Mouse (Mus musculus) hindbrain, embryonic 10.5 days (tissue): ENCODE results near the gene Hbb-bt. TPM values are rescaled to one million over a fixed set of nuclear protein-coding genes. Genes with fewer than 3 reads are reported as not detected.
"Not testable (repeated sequence)": the region's sequence is repeated elsewhere in the genome, so short reads cannot be mapped to it uniquely, and the experiment has no call there.

Source experiments
- DNase-seq: peaks from one replicate; pipeline ENCODE4 v3.0.0-alpha.2; 2017; ENCODE audit warnings: low spot score
- H3K27ac ChIP-seq: fragments of 300-500 bp; sonication (generic); 2 replicates; pipeline ENCODE4 v1.5.1; 2016; ENCODE audit warnings: mild to moderate bottlenecking, moderate library complexity
- H3K27me3 ChIP-seq: fragments of 300-500 bp; sonication (generic); 2 replicates; pipeline ENCODE4 v1.6.1; 2016; ENCODE audit warnings: mild to moderate bottlenecking; ENCODE audit not compliant: poor library complexity, insufficient read depth, severe bottlenecking
- H3K36me3 ChIP-seq: fragments of 300-500 bp; sonication (generic); 2 replicates; pipeline ENCODE4 v1.6.1; 2016; ENCODE audit warnings: mild to moderate bottlenecking, moderate library complexity
- H3K4me1 ChIP-seq: fragments of 300-500 bp; sonication (generic); replicated peaks from 2 replicates; pipeline ENCODE4 v1.6.1; 2016; ENCODE audit warnings: mild to moderate bottlenecking
- H3K4me3 ChIP-seq: fragments of 300-500 bp; sonication (generic); 2 replicates; pipeline ENCODE4 v1.5.1; 2016; ENCODE audit warnings: mild to moderate bottlenecking, moderate library complexity
- H3K9me3 ChIP-seq: fragments of 300-500 bp; sonication (generic); 2 replicates; pipeline ENCODE4 v1.6.1; 2016; ENCODE audit warnings: mild to moderate bottlenecking, moderate library complexity
- WGBS: fragments of 180-500 bp; shearing (Covaris S2); methylation state at CpG from one replicate; pipeline ENCODE4 v1.1.7; 2016; 5-methylcytosine and 5-hydroxymethylcytosine counted together
- polyA plus RNA-seq: library from polyadenylated mRNA; unstranded; fragments of >200 nt; fragmentation: Nextera tagmentation; extraction: Ambion mirVana; gene quantifications from 2 replicates; pipeline ENCODE4 v1.2.1, GENCODE M21; 2016

The Hbb-bt gene
- polyA plus RNA-seq, 1 experiment from 2014 or later = 377 TPM

DNA sequence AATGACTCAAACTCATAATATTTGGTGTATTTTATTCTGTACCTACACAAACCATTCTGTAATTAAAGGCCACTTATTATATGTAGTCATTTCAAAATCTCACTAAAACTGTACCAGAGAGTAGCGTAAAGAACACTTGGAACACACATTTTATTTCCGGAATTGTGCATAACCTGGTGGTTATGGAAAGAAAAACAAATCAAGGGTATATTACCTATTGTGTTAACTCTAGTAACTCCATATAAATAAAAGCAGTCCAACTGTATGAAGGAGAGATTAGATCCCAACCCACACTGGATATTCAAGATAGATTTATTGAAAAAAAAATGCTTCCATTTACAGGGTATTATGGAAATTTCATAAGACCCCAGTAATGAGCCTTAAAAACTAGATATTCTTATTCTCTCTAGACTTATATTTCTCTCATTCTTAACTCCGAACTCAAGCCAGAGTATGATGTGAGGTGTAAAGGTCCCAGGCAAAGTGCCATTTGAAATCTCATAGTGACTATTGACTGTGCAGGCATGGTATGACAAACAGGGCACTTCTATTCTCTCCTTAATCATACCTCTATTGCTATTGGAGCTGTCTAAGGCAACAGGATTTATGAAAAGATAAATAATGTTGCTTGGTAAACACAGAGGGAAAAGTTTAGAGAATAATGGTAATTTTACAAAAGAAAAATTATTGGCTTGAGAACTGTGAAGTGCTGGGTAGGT is 11.9 kb upstream of the Hbb-bt start:
- 91% methylated on average over 3 of the region's 3 CpGs for WGBS

DNA sequence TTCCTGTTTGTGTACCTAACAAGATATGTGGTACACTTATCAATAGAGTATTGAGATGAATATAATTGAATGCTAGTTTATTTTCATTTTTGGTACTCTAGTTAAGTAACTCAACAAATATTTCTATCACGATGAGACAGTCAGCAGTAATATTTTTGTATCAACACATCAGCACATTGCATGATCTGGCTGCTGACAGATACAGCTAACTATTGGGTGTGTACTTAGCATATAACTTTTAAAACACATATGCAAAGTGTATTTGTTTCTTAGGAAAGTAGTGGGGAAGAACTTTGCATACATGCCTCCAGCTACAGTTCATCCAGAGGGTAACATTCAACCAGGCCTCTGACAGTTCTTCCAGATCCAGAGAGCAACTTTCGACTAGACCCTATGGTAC is 10.8 kb upstream of the Hbb-bt start:
- WGBS = 88% methylated on average over 2 of the region's 2 CpGs
- no peak for DNase-seq
- no peak overlapping the region for H3K27ac ChIP-seq
- H3K27me3 ChIP-seq = no peaks in the 10 kb centered on the region
- H3K9me3 ChIP-seq = no peaks in the 10 kb centered on the region
- no peak overlapping the region for H3K4me3 ChIP-seq
- no peaks in the 10 kb centered on the region for H3K4me1 ChIP-seq
- no peaks in the 10 kb centered on the region for H3K36me3 ChIP-seq

More for the DNA sequence above, 11.9 kb upstream of the Hbb-bt start:
- H3K4me3 ChIP-seq = no peak overlapping the region
- H3K36me3 ChIP-seq = no peaks in the 10 kb centered on the region
- H3K27me3 ChIP-seq = no peaks in the 10 kb centered on the region
- DNase-seq = no peak
- no peak overlapping the region for H3K27ac ChIP-seq
- no peaks in the 10 kb centered on the region for H3K9me3 ChIP-seq
- H3K4me1 ChIP-seq = no peaks in the 10 kb centered on the region

DNA sequence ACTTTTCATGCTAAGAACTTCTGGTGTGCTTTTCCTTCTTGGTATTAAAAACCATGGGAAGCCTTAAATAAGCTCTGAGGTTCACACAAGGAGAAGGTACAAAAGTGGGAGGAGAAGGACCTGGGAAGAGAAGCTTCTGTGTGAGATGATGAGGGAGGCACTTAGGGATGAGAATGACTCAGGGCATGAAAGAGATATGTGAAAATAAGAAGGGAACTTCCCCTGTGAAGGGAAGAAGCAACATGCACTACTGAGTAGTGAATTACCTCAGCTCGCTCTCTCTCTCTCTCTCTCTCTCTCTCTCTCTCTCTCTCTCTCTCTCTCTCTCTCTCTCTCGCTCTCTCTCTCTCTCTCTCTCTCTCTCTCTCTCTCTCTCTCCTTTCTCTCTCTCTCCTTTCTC is 1.3 kb upstream of the Hbb-bt start:
- H3K9me3 ChIP-seq, H3K27me3 ChIP-seq, H3K4me3 ChIP-seq, DNase-seq, H3K4me1 ChIP-seq, H3K27ac ChIP-seq, H3K36me3 ChIP-seq: not testable (repeated sequence)
- WGBS = 89% methylated on average over 1 of the region's 2 CpGs

DNA sequence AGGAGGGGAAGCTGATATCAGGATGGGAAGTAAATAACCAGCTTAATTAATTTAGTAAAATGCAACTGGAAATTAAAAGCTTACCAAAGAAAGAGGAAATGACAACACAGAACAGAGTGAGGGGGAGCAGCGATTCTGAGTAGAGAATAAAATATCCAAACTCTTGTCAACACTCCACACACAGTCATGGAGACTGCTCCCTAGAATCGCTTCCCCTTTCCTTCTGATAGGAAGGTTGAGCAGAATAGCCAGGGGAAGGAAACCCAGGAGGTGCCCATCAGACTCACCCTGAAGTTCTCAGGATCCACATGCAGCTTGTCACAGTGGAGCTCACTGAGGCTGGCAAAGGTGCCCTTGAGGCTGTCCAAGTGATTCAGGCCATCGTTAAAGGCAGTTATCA is 644 bp downstream of the Hbb-bt start:
- not testable (repeated sequence) for H3K27me3 ChIP-seq, H3K27ac ChIP-seq, H3K4me3 ChIP-seq, H3K36me3 ChIP-seq, H3K4me1 ChIP-seq, H3K9me3 ChIP-seq, DNase-seq
- WGBS = no CpG with 5 or more reads among the region's 3 CpGs

DNA sequence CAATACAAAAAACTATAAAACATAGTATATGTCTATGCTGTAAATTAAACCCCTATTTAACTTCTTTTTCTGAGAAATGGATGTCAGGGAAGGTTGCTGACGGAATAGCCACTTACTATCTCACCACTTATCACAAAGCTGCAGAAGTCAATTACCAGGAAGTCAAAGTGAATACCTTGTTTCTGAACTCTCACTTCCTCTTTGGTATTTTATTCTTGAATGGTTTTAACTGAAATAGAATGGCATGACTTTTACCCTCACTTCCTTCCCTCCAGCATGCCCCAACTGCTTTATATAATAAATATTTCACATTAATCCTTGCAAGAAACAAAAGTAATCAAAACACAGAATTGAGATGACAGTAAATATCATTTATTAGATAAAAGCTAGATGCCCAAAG is 1.6 kb downstream of the Hbb-bt start:
- H3K4me1 ChIP-seq = no peaks in the 10 kb centered on the region
- no peak for DNase-seq

DNA sequence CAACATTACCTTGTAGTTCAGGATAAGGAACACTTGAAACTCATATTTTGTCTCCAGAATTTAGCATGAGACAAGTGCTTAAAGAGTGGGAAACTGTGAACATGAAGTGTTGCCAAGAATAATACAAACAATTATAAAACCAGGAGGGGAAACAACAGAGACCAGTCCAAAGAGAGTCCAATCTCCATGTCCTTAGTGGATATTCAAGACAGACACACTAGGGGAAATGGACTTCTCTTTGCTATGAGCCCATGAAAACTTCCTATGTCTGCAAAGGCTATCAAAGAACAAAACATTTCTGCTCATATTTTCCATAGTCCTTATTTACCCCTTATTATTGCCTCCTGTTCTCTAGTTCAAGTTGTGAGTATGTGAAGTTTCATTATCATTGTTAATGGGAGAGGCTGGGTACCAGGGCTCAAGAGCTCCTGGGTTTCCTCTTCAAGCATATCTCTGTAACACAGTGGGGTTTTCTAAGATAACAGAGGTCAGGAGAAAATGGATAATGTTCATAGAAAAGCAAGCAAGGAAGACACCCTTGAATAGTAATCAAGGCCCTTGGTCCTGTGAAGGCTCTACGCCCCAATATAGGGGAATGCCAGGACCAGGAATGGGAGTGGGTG is 2.5 kb downstream of the Hbb-bt start:
- 89% methylated on average over 1 of the region's 1 CpGs for WGBS
- DNase-seq = no peak
- Histone ChIP-seq H3K9me3 (no peaks in the 10 kb centered on the region), H3K27ac (no peak overlapping the region), H3K4me3 (no peak overlapping the region), H3K27me3 (no peaks in the 10 kb centered on the region), H3K4me1 (no peaks in the 10 kb centered on the region), H3K36me3 (no peaks in the 10 kb centered on the region)

More for the DNA sequence above, 1.6 kb downstream of the Hbb-bt start:
- H3K9me3 ChIP-seq = no peaks in the 10 kb centered on the region
- H3K27me3 ChIP-seq = no peaks in the 10 kb centered on the region
- H3K27ac ChIP-seq = no peak overlapping the region
- no peaks in the 10 kb centered on the region for H3K36me3 ChIP-seq
- H3K4me3 ChIP-seq = no peak overlapping the region
- 82% methylated on average over 1 of the region's 1 CpGs for WGBS

DNA sequence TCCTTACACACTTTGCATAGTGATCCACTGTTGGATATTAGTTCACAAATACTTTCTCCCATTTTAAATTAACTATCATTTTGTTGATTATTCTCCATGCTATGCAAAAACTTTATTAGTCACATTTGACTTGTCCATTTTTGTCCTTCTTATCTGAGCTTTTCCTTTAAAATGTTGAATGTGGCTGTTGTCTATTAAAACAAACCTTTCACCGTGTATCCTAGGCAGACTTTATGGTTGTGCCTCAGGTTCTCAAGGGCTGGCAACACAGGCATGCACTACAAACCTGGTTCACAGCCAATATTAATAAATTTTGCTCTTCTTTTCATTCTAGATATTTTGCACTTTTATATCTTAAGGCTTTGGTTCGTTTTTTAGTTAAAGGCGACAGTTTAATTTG is 3.0 kb downstream of the Hbb-bt start:
- Histone ChIP-seq H3K4me3 (no peak overlapping the region), H3K4me1 (no peaks in the 10 kb centered on the region), H3K27me3 (no peaks in the 10 kb centered on the region), H3K27ac (no peak overlapping the region), H3K9me3 (no peaks in the 10 kb centered on the region), H3K36me3 (no peaks in the 10 kb centered on the region)
- 78% methylated on average over 3 of the region's 3 CpGs for WGBS
- DNase-seq = no peak

DNA sequence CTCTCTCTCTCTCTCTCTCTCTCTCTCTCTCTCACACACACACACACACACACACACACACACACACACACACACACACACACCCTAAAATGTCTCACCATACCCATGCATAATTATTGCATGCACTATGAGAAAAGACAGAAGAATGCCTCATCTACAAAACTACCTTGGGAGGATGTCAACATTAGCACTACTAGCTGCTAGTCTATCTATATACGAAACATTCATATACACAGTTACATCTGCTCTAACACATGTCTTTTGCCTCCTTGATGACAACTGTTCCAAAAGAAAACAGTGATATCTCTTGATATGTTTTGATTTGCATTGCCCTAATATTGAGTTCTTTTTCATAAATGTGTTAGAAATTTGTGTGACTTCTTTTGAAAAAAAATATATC is 3.5 kb downstream of the Hbb-bt start:
- H3K27me3 ChIP-seq = no peaks in the 10 kb centered on the region
- WGBS = 92% methylated on average over 1 of the region's 1 CpGs
- H3K27ac ChIP-seq = no peak overlapping the region
- no peak for DNase-seq
- no peak overlapping the region for H3K4me3 ChIP-seq
- no peaks in the 10 kb centered on the region for H3K9me3 ChIP-seq
- no peaks in the 10 kb centered on the region for H3K4me1 ChIP-seq
- no peaks in the 10 kb centered on the region for H3K36me3 ChIP-seq

DNA sequence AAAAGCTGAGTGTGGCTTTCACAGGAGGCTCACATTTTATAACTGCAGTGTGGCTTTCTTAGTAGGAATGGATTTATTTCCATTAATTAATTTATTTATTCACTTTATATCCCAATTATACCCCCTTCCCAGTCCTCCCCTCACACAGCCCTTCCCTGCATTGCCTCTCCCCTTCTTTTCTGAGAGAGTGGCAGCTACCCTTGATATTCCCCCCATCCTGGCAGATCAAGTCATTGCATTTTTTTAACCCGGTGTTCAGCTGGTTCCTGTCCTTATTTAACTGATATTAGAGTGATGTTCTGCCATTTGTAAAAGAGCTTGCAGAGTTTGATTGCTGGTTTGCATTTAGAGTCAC is 4.0 kb downstream of the Hbb-bt start:
- H3K27me3 ChIP-seq = no peaks in the 10 kb centered on the region
- no peak for DNase-seq
- no peaks in the 10 kb centered on the region for H3K4me1 ChIP-seq
- no peaks in the 10 kb centered on the region for H3K9me3 ChIP-seq
- H3K4me3 ChIP-seq = no peak overlapping the region
- 75% methylated on average over 1 of the region's 1 CpGs for WGBS
- H3K27ac ChIP-seq = no peak overlapping the region
- H3K36me3 ChIP-seq = no peaks in the 10 kb centered on the region

DNA sequence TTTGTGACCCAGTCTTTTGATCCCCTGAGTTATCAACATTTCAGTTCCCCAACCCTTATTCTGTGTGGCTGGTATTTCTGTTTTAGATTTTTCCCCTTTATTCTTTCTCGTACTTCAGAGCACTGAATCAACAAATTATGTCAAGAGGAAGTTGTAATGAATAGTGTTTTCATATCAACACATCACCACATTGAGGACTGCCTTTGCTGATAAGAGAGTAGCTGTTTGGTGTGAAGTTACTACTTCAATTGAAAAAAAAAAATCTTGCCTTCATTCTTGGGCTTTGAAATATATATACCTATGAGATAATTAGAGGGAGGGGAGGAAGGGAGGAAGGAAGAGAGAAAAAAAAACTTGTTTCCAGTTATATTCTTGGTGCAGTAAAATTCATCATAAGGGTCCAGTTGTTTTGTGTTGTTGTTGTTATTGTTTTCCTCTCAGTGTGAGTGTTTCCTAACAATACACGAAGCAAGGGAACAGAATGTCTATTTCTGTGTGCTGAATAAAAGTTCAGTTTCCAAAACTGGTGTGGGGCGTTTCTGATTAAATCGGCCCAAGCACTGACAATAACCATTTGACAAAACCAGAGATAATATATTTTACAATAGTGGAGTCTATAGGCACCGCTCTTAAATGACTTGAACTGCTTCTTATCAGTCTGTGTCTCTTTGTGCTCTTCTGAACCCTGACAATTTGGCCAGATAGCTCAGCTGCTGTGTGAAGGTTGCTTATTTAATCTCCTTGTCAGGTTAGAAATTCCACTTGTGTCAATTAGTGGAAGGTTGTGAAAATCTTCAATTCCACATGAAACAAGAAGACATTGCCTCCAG is 4.6 kb downstream of the Hbb-bt start:
- no peak overlapping the region for H3K27ac ChIP-seq
- H3K4me1 ChIP-seq = no peaks in the 10 kb centered on the region
- DNase-seq = no peak
- no peak overlapping the region for H3K4me3 ChIP-seq
- no peaks in the 10 kb centered on the region for H3K36me3 ChIP-seq
- 79% methylated on average over 5 of the region's 5 CpGs for WGBS
- H3K9me3 ChIP-seq = no peaks in the 10 kb centered on the region
- no peaks in the 10 kb centered on the region for H3K27me3 ChIP-seq

DNA sequence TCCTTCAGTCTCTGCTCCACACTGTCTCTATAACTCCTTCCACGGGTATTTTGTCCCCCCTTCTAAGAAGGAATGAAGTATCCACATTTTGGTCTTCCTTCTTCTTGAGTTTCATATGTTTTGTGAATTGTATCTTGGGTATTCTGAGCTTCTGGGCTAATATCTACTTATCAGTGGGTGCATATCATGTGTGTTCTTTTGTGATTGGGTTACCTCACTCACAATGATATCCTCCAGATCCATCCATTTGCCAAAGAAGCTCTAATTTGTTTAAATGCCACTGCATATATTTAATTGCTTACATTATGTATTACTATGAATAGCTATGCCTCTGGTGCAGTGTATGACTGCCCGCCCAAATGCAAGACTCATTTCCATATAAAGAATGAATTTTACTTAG is 5.7 kb downstream of the Hbb-bt start:
- not testable (repeated sequence) for H3K27me3 ChIP-seq, H3K27ac ChIP-seq, H3K9me3 ChIP-seq, H3K4me3 ChIP-seq, H3K36me3 ChIP-seq, H3K4me1 ChIP-seq, DNase-seq
- WGBS = 77% methylated on average over 2 of the region's 2 CpGs

DNA sequence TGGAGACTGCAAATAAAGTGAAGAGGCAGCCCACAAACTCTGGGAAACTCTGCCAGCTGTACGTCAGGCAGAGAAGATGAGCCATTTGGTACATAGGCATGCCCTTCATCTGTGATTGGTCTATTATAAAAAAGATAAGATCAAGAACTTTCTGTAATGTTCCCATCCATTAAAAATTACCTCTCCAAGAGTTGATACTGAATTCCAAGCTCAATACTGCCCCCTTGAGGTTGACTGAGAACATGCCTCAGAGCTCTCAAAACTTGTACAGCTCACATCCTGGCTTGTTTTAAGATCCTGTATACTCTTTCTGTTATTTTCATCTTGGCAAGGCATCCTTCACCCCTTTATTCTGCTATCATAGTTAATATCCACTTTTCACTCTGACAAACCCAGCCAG is 6.9 kb downstream of the Hbb-bt start:
- 78% methylated on average over 1 of the region's 1 CpGs for WGBS
- H3K36me3 ChIP-seq = no peaks in the 10 kb centered on the region
- peak; percentile 7 for DNase-seq

DNA sequence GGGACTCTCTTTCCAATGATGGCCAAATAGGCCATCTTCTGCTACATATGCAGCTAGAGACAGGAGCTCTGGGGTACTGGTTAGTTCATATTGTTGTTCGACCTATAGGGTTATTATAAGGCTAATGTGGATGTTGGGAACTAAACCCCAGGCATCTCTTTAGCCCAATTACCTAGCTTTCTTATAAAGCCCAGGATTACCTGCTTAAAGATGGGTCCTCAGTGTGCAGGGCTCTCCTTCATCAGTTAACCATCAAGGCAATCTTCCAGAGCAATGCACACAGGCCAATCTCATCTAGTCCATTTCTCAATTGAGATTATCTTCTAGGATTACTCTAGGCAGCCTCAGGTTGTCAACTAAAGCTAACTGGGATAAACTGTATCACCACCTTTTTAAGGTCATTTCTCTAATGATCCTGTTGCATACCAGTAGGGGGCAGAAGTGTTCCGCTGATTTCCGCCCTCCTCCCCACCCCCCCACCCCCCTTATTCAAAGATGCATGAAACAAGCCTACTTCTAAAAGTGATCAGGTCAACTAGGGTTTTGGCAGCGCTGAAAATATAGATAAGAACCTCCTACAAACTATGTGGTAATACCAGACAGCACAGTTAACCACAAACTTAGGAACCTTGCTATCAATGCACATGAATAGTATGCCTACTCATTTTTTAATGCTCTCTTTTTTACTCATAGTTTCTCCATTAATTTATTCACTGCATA is 21.0 kb downstream of the Hbb-bt start:
- Histone ChIP-seq H3K4me1 (no peaks in the 10 kb centered on the region), H3K36me3 (no peaks in the 10 kb centered on the region), H3K4me3 (no peak overlapping the region), H3K27me3 (no peaks in the 10 kb centered on the region), H3K9me3 (no peaks in the 10 kb centered on the region), H3K27ac (no peak overlapping the region)
- DNase-seq = no peak
- 24% methylated on average over 4 of the region's 4 CpGs for WGBS

More for the DNA sequence above, 6.9 kb downstream of the Hbb-bt start:
- Histone ChIP-seq H3K27me3 (no peaks in the 10 kb centered on the region), H3K4me3 (no peak overlapping the region), H3K9me3 (no peaks in the 10 kb centered on the region), H3K4me1 (no peaks in the 10 kb centered on the region), H3K27ac (no peak overlapping the region)
